Mouse (Mus musculus): ENCODE measurements around the gene Idh1.
"Not testable (repeated sequence)": the region's sequence is repeated elsewhere in the genome, so short reads cannot be mapped to it uniquely, and the experiment has no call there.

Idh1 gene

DNA sequence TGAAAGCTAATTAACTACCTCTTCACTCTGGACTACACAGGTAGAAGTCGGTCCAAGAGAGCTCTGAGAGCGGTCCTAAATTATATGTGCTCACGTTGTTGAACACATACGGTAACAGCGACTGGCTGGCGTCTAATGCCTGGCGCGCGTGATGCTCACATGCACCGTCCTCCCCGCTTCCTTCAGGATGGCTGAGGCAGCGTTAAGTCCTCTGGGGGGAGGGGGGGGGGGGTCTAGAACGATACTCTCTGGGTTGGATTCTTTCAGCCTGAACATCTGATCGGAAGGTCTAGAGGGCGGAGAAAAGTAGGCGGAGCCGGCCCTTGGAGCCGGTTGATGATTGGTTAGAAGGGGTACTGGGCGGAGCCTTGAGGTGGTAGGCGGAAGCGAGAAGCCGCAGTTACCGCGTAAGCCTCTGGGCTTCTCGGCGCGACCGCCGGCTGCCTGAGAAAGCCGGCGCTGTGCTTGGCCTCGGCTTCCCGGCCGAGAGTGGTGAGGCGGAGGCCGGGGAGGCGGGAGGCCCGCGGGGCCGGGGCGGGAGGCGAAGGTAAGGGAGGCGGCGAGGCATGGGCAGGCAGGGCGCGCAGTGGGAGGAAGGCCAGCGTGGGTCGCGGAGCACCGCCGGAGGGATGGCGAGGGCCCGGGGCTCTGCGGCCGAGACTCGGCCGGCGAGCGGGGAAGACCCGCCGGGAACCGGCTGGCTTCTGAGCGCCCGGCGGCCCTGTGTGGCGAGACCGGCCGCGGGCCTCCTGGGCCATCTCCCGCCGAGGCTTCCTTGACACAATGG, at the start of gene Idh1, which contains the start of gene Pikfyve:
Gene Idh1, minus strand, starts transcription at position 214 of the 787 bp plus-strand sequence.
Gene Pikfyve, plus strand, starts transcription at position 397 of the 787 bp plus-strand sequence.
- DNase-seq: peak; percentile 98

DNA sequence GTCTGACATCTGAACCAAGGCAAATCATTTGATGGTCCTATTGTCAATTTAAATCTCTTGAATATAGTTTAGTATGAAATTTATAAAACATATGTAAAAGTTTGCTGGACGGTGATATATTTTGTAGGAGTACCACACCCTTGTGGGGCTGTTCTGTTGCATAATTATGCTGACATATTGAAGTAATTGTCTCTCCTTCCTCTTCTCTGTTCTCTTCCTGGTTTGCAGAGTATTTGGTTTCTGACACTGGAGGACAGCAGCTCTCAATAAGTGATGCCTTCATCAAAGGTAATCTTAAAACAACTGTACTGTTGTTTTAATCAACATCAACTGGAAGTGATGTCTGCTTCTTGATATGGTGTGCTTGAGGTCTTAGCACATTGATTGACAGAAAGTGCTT, 44.3 kb upstream of the Idh1 start:
- no peak for DNase-seq

DNA sequence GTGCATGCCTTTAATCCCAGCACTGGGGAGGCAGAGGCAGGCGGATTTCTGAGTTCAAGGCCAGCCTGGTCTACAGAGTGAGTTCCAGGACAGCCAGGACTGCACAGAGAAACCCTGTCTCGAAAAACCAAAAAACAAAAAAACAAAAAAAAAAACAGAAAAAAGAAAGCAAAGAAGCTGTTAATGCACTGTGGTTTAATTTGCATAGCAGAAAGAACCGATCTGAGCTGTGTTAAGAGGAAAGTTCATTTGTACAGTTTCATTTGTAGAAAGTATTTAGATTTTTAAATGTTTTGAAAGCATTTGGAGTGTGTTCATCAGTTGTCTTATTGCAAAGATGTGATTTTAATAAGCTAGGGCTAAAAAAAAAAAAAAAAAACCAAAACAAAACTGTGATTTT, 43.5 kb upstream of the Idh1 start:
- not testable (repeated sequence) for DNase-seq

DNA sequence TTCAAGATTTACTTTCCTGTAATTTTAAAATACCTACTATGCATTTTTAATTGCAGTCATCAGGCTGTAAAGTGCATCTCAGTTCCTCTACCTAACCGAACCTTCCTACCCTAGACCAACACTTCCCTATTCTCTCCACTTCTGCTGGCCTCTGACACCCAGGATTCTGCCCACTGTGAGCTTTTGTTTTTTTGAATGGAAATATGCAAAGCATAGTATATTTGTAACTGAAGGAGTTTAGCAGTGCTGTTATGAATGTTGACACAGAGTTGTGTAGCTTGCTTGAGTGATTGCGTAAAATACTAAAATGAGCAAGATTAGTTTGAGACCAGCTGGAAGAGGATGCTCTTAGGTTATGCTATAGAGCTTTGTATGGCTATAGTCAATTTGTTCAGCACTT, 41.4 kb upstream of the Idh1 start:
- DNase-seq: no peak

DNA sequence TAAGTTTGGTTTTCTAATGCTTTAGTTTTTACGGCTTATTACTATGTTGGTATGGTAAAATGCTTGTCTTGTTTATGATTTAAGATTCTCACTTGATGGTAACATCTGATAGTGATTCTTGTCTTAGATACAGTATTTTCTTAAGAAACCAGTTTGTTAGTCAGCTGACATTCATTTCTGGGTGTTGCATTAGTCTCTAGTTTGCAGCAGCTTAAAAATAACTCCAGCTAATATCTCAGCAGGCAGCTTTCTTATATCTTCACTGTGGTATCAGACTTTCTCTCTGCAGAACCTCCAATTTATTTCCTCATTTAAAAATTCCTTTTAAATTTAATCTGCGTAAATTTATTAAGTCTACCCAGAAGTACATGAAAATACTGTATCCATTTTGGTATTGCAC, 37.4 kb upstream of the Idh1 start:
- no peak for DNase-seq

DNA sequence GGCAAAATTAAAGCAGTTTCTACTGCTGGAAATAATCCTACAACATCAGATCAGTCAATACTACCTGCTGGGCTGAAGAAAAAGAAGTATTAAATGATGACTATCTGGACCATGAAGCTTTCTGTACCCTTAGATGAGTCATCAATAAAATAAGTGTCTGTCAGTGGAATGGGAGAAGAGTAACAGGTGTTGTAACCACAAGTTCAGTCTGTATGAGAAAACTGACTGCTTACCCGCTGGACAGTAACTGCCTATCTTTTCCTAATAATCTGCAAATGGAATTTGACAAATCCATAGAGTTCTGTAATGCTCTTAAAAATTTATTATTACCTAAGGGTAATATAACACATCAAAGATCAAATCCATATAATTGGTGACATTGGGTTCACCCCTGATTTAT, 31.7 kb upstream of the Idh1 start:
- DNase-seq: no peak

DNA sequence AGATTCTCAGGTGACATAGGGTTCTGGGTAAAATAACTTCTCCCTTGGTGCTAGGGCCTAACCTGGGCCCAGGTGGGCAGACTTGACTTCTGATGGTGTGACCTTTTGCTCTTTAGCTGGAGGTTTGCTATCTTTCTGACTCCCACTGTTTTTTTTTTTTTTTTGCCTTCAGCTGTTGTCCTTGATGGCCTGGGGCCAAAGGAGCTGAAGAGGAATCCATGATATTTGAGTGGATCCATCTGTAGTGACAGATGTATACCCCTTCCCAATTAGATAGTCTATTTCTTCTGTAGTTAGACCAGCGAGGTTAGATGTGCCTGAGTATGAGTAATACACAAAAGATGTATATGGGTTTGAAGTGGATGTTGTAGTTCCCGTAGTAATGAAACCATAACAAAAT, 31.3 kb upstream of the Idh1 start:
- no peak for DNase-seq

DNA sequence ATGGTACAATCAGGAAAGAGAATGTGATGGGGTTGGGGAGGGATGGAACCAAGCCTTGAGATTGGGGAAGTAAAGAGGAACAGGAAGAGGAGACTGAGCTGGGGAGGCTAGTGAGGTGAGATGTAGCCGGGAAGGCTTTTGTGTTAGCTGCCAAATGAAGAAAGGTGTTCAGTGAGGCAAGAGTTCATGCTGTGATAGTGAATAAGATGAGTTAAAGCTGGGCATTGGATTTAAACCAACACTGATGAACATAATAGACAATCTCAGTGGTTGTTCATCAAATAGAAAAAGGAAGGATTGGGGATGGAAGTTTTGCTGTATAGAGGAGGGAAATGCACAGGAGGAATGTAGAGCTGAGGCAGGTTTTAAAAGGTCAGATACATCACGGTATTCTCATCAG, 26.9 kb upstream of the Idh1 start:
- DNase-seq: no peak

DNA sequence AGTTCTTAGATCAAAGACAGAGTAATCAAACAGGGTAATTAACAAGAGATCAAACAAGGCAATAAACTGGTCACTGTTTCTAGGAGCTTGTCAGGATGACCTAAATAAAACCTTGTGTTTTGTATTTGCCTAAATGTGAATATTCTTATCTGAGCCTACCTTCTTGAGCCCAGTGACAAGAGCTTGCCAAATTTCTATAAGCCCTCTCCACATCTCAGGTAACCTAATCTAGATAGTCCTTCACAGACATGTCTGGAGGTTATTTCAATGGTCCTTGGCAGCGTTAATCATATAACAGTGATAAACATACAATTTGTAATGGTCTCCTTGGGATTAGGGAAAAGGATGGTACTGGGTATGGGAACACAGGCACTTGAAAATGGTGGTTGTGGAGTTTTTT, 18.0 kb upstream of the Idh1 start:
- no peak for DNase-seq

DNA sequence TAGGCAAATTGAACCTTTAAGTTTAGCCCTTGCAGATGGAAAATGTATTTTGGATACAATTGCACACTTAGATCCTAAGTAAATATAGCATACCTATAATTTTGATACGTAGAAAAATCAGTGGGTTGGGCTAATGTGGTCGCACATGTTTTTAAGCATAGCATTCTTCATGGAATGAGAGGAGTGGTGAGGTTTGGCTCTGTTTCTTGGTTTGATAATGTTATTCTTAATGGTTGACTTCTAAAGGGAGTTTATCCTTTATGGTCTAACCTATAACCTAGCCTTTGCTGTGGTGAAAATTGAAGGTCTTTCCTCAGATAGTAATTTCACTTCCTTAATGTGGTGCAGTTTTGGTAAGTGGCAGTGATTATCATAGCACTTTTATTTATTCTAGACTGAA, 12.6 kb upstream of the Idh1 start:
- no peak for DNase-seq

DNA sequence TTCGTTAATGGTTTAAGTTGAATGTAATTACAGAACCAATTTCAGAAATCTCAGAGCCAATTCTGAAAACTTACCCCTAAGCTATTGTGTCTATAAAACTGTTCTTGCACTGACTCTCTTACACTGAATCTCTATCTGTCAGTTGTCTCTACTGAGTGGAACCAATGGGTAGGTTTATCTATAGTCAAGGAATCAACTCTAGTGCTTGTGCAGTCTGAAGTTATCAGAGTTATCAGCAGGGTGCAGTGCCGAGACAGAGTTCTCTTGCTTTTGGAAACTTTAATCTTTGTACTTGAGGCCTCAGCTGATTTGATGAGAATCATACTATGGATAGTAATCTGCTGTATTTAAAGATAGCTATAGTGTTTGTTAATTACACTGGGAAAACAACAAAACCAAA, 12.1 kb upstream of the Idh1 start:
- no peak for DNase-seq

DNA sequence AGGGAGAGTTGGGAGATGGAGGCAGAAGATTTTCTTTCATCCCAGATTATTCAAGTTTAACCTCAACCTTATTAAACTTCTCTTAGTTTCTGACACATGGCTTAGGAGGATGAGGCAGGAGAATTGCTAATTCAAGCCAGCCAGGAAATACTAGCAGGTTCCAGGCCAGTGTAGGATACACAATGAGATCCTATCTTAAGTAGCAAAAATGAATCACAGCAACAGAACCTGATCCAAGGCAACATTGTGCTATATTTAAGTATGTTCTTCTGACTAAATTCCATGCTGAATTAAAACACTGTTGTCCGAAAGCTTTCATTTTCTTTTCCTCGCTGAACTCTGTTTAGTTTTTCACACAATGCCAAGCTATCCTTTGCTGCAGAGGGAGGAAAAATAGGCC, 6.9 kb upstream of the Idh1 start:
- DNase-seq: no peak

DNA sequence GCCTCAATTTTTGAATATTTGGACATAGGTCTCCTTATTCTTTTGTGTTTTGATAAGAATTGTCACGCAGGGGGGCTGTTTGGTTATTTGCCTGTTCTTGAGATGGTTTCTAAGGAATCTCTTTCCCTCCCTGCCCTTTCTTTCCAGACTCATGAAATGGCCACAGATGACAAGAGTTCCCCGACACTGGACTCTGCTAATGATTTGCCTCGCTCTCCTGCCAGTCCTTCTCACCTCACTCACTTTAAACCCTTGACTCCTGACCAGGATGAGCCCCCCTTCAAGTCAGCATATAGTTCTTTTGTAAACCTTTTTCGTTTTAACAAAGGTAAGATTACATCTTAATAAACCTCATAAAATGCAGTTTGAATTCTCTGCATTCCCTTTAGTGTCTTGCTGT, 3.9 kb upstream of the Idh1 start:
- DNase-seq: no peak

DNA sequence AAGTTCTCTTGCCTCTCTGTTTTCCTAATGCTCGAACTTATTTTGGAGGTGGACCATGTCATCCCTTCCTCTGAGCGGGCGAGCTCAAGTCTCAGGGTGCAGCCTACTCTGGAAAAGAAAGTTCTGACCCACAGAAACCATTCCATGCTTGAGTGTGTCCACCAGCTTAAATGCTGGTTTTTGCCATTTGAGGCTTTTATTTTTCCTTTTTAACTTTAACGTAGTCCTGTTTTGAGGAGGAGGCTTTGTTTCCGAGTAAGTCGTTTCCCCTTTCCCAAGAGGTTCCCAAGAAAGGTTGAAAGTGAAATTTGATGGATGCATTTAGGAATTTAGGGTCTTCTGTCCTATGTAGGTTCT, 752 bp upstream of the Idh1 start:
- no peak for DNase-seq

DNA sequence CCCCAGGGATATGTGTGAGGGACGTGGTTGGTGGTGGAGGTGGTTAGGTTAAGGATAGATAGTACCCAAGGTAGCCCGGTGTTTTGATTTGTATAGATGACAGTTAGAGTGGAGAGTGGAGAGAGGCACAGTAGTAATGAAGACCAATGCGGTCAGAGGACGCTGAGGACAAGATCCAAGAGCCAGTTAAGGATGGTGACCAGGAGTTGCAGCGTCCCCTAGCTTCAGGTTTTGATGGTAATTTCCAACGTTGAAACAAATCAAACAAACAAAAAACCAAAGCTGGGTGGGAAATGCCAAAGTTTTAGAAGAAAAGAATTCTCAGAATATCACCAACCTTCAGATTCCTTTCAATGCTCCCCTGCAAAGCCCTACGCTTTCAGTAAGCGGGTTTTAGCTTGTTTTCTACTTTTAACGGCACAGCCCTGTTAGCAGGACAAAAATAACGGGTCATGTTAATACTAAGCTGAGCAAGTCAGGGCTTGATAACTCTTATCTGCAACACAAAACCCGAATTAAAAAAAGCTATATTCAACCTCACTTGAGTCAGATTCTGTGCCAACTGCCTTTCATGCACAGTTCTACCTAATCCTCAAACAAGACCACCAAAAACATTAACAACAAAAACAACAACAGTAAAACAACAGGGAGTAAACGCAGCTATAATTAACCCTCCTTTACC, 635 bp downstream of the Idh1 start:
- DNase-seq: no peak

DNA sequence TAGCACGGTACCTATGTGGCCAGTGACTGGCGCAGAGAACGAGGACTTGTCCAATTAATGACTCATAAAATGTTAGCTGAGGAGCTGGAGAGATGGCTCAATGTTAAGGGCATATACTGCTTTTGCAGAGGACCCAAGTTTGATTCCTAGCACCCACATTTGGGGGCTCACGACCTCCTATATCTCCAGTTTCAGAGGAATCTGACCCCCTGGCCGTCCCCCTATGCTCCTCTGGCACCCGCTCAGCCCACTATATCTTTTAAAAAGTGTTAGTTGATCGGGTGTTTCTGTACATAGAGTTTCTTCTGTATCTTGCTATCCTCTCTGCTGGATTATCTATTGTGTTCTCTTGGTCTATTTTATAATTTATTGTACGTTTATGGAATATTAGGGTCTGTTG, 1.3 kb downstream of the Idh1 start:
- DNase-seq: no peak

DNA sequence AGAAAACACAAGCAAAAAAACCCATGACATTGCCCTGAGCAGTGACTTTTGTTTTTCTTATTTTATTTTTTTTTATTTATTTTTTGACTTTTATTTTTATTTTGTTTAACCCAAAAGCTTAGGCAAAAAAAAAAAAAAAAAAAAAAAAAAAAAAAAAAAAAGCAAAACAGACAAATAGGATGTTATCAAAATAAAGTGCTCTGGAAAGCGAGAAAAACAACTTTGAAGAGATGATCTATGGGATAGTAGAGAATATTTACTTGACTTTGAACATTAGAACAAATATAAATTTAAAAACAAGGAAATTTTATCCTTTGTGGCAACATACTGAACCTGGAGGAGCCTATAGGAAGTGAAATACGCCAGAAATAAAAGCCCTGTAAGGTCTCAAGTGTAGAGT, 2.3 kb downstream of the Idh1 start:
- no peak for DNase-seq

DNA sequence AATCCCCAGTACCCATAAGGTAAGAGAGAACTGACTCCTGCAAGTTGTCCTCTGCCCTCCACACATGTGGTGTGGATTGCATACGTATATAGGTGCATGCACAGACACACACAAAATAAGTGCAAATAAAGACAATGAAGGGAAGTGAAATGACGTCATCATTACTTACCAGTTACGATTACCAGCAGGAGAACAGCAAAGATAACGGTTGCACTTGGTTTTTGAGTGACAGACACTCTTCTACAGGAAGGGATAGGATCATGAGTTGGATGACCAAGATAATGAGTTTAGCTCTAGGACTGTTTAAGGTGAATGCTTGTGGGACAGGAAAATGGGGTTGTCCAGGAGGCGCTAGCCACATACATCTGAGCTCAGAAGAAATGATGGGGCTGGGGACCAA, 4.8 kb downstream of the Idh1 start:
- no peak for DNase-seq

DNA sequence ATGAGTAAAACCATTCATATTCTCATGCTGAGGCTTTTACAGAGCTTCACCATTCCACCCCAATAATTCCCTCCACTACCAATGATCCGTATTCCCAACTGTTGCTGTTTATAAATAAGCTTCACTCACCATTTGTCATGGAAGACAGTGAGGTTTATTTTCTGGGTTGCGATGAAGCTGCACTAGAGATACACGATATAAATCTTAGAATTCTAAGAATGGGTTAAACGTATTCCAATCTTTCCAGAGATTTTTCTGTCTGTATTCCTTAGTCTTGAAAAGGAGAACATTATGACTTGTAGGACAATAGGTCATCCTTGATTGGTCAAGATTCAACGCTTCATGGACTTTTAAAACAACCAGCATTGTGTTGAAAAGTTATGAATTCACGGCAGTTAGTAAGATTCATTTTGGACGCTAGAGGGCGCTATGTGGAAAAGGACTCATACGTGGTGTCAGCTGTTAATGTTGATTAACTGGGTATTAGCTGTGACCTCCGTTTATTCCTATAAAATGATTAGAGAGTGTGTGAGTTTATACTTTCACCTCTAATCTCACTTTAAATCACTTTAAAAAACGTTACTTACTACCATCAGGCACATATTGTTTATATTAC, 6.6 kb downstream of the Idh1 start:
- DNase-seq: no peak

DNA sequence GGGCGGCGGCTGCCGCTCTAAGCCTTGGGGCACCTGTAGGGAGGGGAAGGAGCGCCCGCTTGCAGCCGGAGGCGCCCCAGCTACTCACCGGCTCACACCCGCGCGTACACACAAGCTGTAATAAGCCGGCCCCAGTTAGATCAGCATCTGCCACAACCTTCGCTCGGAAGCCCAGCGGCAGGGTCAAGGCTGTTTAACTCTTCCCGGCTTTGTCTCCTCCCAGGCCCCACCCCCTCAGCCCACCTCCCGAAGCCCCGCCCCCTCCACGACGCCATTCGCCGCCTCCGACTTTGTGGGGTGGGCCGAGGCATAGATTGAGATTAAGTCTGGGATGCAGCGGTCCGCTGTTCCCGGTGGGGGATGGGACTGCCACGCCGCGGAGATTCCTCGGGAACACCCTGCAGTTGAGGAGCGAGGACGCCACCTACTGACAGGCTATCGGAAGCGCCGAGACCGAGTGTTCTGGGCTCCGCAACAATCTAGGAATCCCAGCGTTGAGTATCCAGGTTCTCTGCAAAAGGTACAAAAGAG, 7.3 kb downstream of the Idh1 start:
- DNase-seq: peak; percentile 98

DNA sequence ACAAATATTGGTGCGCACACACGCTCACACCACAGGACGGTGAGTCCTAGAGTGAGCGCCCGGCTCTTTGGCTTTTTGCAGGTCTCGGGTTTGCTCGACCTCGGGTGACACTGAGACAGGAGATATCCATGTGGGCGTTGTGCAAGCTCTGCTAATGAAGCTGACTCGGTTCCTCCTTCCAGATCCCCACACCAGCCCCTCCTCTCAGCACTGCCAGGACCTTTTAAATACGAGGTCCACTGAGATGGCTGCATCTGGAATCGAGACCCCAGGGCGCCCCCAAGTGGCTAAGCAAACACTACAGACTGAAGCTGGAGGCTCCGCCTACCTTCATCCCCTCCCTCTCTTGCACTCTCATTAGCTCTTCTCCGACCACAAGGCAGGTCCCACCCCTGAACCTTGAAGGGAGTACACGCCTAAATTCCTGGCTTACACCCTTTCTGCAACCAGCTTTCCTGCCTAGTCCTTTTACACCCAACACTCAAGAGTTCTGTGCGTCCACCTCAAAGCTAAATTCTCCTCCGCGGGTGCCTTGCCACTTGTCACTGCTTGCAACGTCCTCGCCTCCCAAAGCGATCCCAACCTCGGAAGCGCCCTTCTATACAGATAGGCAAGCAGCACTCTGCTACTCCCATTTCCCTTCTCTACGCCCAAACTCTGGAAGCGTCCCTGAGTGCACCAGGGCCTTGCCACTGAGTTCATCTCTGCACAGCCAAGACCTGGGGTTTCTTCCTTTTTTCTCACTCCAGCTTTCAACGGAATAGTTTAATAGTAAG, 8.0 kb downstream of the Idh1 start:
- DNase-seq: peak; percentile 95

DNA sequence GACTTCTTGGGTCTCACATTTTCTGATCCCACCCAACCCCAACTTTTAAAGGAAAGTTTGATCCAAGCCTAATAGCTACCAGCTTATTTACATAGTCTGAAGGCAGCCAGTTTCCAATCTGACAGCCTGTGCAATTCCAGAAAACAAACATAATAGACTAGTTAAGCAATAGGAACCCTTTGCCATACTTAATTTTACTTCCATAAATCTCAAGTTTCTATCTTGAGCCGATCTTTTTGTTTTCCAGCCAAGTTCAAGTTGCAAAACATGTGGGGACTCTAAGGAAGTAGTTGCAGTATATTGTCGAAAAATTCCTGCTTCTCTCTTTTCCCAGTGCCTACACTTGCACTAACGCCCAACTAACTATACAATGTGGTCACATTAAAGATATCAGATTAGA, 8.8 kb downstream of the Idh1 start:
- DNase-seq: no peak

DNA sequence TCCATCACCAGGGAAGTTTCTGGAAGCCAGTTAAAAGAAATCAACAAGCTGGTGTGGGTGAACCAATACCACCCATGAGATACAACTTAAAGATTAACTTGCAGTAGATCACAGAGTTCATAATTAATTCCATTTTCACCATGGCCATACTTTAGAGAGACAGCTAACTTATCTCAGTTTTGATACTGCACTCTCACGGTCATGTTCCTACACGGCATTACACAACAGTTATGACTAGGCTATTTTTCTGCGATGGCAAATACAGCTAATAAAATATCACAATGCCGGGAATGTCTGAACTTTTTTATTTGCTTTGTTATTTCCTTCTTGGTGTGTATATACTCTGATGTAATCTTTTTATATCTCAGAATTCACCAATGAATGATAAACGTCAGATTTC, 9.4 kb downstream of the Idh1 start:
- DNase-seq: no peak

All from kidney, adult 18-20 months (tissue).